Mouse (Mus musculus) megakaryocyte, embryonic 14.5 days (primary cell): ENCODE data around the gene Ppp2r2d.

Experiments used
- FLI1 ChIP-seq: IDR thresholded peaks from 2 replicates; pipeline ENCODE4 v1.6.1; 2012; ENCODE audit warnings: low read length, inconsistent platforms, mixed read lengths
- GATA1 ChIP-seq: IDR thresholded peaks from 3 replicates; pipeline ENCODE4 v1.6.1; 2012; ENCODE audit warnings: mixed read lengths, low read length, inconsistent platforms, borderline replicate concordance

GRCm38 (mm10) chr7:138903886-138904435, 58.1 kb downstream of the Ppp2r2d start:
- TF ChIP-seq GATA1 (no peak), FLI1 (no peak)
